Mouse (Mus musculus): Measurements from ENCODE around the gene Vmn1r197. TPM values are rescaled to one million over a fixed set of nuclear protein-coding genes. Genes with fewer than 3 reads are reported as not detected.

Gene Vmn1r197
- polyA plus RNA-seq, 1 experiment from 2014 or later = not detected

Other genes starting within 250 kb of the Vmn1r197 start
- not detected in 2 replicates for gene Vmn1r188, start 240.1 kb upstream of the Vmn1r197 start, polyA plus RNA-seq (2015; fragmentation: Nextera tagmentation; extraction: Ambion mirVana)
- not detected in 2 replicates for gene Vmn1r189, start 218.8 kb upstream of the Vmn1r197 start, polyA plus RNA-seq (2015; fragmentation: Nextera tagmentation; extraction: Ambion mirVana)
- gene Vmn1r191, start 140.6 kb upstream of the Vmn1r197 start, polyA plus RNA-seq (2015; fragmentation: Nextera tagmentation; extraction: Ambion mirVana) = not detected in 2 replicates
- not detected in 2 replicates for gene Vmn1r192, start 133.4 kb upstream of the Vmn1r197 start, polyA plus RNA-seq (2015; fragmentation: Nextera tagmentation; extraction: Ambion mirVana)
- gene Vmn1r193, start 101.4 kb upstream of the Vmn1r197 start, polyA plus RNA-seq (2015; fragmentation: Nextera tagmentation; extraction: Ambion mirVana) = not detected in 2 replicates
- not detected in 2 replicates for gene Vmn1r194, start 80.4 kb upstream of the Vmn1r197 start, polyA plus RNA-seq (2015; fragmentation: Nextera tagmentation; extraction: Ambion mirVana)
- not detected in 2 replicates for gene Vmn1r195, start 54.1 kb upstream of the Vmn1r197 start, polyA plus RNA-seq (2015; fragmentation: Nextera tagmentation; extraction: Ambion mirVana)
- not detected in 2 replicates for gene Vmn1r196, start 34.7 kb upstream of the Vmn1r197 start, polyA plus RNA-seq (2015; fragmentation: Nextera tagmentation; extraction: Ambion mirVana)
- not detected in 2 replicates for gene Vmn1r198, start 25.8 kb downstream of the Vmn1r197 start, polyA plus RNA-seq (2015; fragmentation: Nextera tagmentation; extraction: Ambion mirVana)
- not detected in 2 replicates for gene Vmn1r199, start 55.2 kb downstream of the Vmn1r197 start, polyA plus RNA-seq (2015; fragmentation: Nextera tagmentation; extraction: Ambion mirVana)
- not detected in 2 replicates for gene Vmn1r200, start 65.8 kb downstream of the Vmn1r197 start, polyA plus RNA-seq (2015; fragmentation: Nextera tagmentation; extraction: Ambion mirVana)
- gene Vmn1r201, start 147.3 kb downstream of the Vmn1r197 start, polyA plus RNA-seq (2015; fragmentation: Nextera tagmentation; extraction: Ambion mirVana) = not detected in 2 replicates
- gene Vmn1r202, start 180.8 kb downstream of the Vmn1r197 start, polyA plus RNA-seq (2015; fragmentation: Nextera tagmentation; extraction: Ambion mirVana) = not detected in 2 replicates
- not detected in 2 replicates for gene Vmn1r203, start 193.5 kb downstream of the Vmn1r197 start, polyA plus RNA-seq (2015; fragmentation: Nextera tagmentation; extraction: Ambion mirVana)
- not detected in 2 replicates for gene Vmn1r204, start 228.6 kb downstream of the Vmn1r197 start, polyA plus RNA-seq (2015; fragmentation: Nextera tagmentation; extraction: Ambion mirVana)